Mouse (Mus musculus): ENCODE measurements around the gene Etv6. TPM values are rescaled to one million over a fixed set of nuclear protein-coding genes. Genes with fewer than 3 reads are reported as not detected.

Gene Etv6
- polyA plus RNA-seq, 1 experiment from 2014 or later, result 12.1 TPM

DNA sequence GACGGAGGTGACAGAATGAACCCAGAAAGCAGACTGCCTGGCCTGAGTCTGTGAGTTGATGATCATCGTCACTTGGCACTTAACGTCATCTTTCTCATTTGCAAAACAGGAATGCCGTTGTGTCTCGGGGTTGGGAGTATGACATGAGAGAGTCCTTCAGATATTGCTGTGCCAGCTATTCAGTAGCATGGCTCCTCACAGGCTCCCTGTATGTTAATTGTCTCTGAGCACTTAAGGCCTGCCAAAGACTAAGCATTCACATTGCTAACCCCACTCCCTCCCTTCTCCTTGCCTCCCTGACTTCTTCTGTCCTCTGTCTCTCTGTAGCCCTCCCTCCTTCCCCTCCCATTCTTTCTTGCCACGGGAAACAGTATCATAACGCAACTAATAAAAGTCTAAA, 72.2 kb downstream of the Etv6 start:
- H3K36me3 ChIP-seq, result peaks cover 33% of the 10 kb centered on the region
- H3K27ac ChIP-seq, result no peak overlapping the region
- DNase-seq (ENCODE audit: low spot score), result no peak
- 93% methylated on average over 7 of the region's 7 CpGs for WGBS
- H3K9me3 ChIP-seq, result 0 out of 2 replicates have a peak, but pooled peaks cover 3% of the 10 kb centered on the region
- no peak overlapping the region for H3K4me3 ChIP-seq
- no peaks in the 10 kb centered on the region for H3K27me3 ChIP-seq (ENCODE audit: insufficient read depth, poor library complexity, severe bottlenecking)
- H3K4me1 ChIP-seq (replicated peaks), result 0 out of 2 replicates have a peak, but pooled peaks cover 4% of the 10 kb centered on the region

- WGBS, result 89% methylated on average over 1 of the region's 1 CpGs
- DNase-seq (ENCODE audit: low spot score), result no peak
- H3K9me3 ChIP-seq, result 0 out of 2 replicates have a peak, but pooled peaks cover 3% of the 10 kb centered on the region
Measured at GRCm38 (mm10) chr6:134109675-134110074, 74.2 kb downstream of the Etv6 start.

DNA sequence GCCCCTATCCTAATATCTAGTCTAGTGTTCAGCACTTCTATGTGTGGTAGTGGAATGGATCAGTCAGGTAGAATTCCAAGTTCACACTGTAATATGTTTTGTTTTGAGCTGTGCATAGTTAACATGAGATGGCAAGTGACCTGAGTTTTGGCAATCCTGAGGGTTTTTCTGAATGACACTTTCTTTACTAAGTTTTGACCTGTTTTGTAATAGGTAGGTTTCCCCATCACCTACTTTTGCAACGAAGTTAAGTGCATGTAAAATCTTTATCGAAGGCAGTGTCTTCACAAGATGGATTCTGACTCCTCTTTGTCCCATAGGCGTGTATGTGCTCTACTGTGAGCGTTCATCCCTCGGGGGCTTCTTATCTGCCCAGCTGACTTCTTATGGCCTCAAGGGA, 74.7 kb downstream of the Etv6 start:
- no peaks in the 10 kb centered on the region for H3K27me3 ChIP-seq (ENCODE audit: insufficient read depth, poor library complexity, severe bottlenecking)
- 96% methylated on average over 5 of the region's 5 CpGs for WGBS
- 0 out of 2 replicates have a peak, but pooled peaks cover 3% of the 10 kb centered on the region for H3K9me3 ChIP-seq
- H3K4me3 ChIP-seq, result no peak overlapping the region
- H3K27ac ChIP-seq, result no peak overlapping the region
- peaks cover 40% of the 10 kb centered on the region for H3K36me3 ChIP-seq
- 0 out of 2 replicates have a peak, but pooled peaks cover 4% of the 10 kb centered on the region for H3K4me1 ChIP-seq (replicated peaks)
- no peak for DNase-seq (ENCODE audit: low spot score)

More at GRCm38 (mm10) chr6:134109675-134110074, 74.2 kb downstream of the Etv6 start:
- H3K4me3 ChIP-seq, result no peak overlapping the region
- no peak overlapping the region for H3K27ac ChIP-seq
- 0 out of 2 replicates have a peak, but pooled peaks cover 4% of the 10 kb centered on the region for H3K4me1 ChIP-seq (replicated peaks)
- H3K27me3 ChIP-seq (ENCODE audit: insufficient read depth, poor library complexity, severe bottlenecking), result no peaks in the 10 kb centered on the region
- H3K36me3 ChIP-seq, result peaks cover 34% of the 10 kb centered on the region

DNA sequence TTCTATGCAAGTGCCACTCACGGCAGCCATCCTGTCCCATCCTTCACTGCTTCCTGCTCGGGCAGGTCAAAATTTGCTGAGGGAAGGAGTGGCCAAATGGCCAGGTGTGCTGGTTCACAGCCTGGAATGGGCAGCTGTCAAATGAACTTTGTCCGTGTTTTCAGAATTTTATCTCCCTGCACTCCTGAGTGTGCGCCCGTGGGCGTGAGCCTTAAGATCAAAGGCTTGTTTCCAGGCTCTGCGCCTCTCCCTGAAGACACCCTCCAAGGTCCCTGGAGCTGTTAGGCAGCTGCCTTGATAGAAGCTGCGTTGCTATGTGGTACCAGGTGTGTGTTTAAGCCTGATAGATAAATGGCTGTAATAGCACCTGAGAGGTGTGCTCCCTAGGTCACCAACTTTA, 76.1 kb downstream of the Etv6 start:
- H3K4me3 ChIP-seq, result no peak overlapping the region
- no peaks in the 10 kb centered on the region for H3K27me3 ChIP-seq (ENCODE audit: insufficient read depth, poor library complexity, severe bottlenecking)
- H3K9me3 ChIP-seq, result 0 out of 2 replicates have a peak, but pooled peaks cover 3% of the 10 kb centered on the region
- no peak for DNase-seq (ENCODE audit: low spot score)
- peaks cover 44% of the 10 kb centered on the region for H3K36me3 ChIP-seq
- WGBS, result 91% methylated on average over 8 of the region's 8 CpGs
- H3K27ac ChIP-seq, result no peak overlapping the region
- H3K4me1 ChIP-seq (replicated peaks), result 0 out of 2 replicates have a peak, but pooled peaks cover under 1% of the 10 kb centered on the region

DNA sequence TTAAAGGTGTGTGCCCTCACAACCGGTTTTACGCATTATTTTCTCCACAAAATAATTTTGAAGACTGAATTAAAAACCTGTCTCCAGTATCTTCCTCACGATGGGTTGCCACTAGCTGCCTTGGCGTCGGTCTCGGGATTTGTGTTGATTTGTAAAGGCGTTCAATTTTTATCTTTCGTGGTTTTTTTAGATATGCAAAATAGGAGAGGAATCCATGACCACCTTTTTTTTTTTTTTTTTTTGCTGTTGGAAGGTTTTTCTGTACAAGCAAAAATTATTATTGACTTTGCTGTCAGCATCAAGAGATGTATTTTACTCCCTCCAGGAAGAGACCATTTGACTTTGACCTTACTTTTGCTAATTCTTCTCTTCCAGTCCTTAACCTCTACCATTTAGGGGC, 77.3 kb downstream of the Etv6 start:
- no peak for DNase-seq (ENCODE audit: low spot score)
- Histone ChIP-seq H3K27me3 (ENCODE audit: insufficient read depth, poor library complexity, severe bottlenecking) (no peaks in the 10 kb centered on the region), H3K36me3 (peaks cover 36% of the 10 kb centered on the region), H3K4me1 (replicated peaks) (no peaks in the 10 kb centered on the region), H3K27ac (no peak overlapping the region), H3K9me3 (0 out of 2 replicates have a peak, but pooled peaks cover 3% of the 10 kb centered on the region), H3K4me3 (no peak overlapping the region)
- 94% methylated on average over 8 of the region's 8 CpGs for WGBS

- H3K27me3 ChIP-seq (ENCODE audit: insufficient read depth, poor library complexity, severe bottlenecking), result no peaks in the 10 kb centered on the region
- 88% methylated on average over 2 of the region's 2 CpGs for WGBS
- H3K4me3 ChIP-seq, result no peak overlapping the region
- H3K9me3 ChIP-seq, result 0 out of 2 replicates have a peak, but pooled peaks cover 3% of the 10 kb centered on the region
- no peak overlapping the region for H3K27ac ChIP-seq
- H3K36me3 ChIP-seq, result peaks cover 32% of the 10 kb centered on the region
- H3K4me1 ChIP-seq (replicated peaks), result no peaks in the 10 kb centered on the region
- DNase-seq (ENCODE audit: low spot score), result no peak
Measured at GRCm38 (mm10) chr6:134113168-134113567, 77.7 kb downstream of the Etv6 start.

DNA sequence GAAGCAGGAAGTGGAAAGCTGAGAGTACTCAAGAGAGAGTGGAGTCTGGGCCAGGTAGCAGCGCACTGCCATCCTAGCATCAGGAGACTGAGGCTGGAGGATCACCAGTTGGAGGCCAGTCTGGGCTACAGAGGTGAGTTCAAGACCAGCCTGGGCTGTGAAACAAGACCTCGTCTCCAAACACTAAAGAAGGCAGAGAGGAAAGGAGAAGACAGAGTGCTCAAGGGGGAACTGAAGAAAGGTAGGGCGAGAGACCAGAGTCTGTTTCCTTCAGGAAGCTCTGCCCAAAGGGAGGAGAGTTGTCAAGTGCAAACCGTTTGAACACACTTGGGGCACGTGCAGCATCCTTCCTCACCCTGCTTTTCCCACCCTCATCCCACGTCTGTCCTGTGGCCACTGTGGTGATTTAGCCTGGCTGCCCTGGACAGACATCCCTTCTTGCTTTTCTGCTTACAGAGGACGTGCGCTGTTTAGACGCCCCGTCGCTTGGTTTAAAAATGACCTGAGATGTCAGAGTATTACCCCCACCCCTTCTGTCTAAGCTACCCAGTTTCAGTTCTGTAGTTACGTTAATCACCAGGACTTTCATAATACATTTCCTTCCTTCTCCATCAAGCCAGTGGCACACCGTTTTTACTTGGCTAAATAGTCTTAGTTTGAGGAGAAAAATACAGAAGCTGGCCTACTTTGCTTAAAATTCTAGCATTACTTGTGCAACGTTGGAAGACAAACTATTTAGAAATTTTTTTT, 79.9 kb downstream of the Etv6 start:
- peaks cover 9% of the 10 kb centered on the region for H3K4me1 ChIP-seq (replicated peaks)
- WGBS, result 89% methylated on average over 14 of the region's 14 CpGs
- H3K27ac ChIP-seq, result no peak overlapping the region
- no peaks in the 10 kb centered on the region for H3K9me3 ChIP-seq
- H3K27me3 ChIP-seq (ENCODE audit: insufficient read depth, poor library complexity, severe bottlenecking), result no peaks in the 10 kb centered on the region
- no peak overlapping the region for H3K4me3 ChIP-seq
- DNase-seq (ENCODE audit: low spot score), result no peak
- peaks cover 15% of the 10 kb centered on the region for H3K36me3 ChIP-seq

DNA sequence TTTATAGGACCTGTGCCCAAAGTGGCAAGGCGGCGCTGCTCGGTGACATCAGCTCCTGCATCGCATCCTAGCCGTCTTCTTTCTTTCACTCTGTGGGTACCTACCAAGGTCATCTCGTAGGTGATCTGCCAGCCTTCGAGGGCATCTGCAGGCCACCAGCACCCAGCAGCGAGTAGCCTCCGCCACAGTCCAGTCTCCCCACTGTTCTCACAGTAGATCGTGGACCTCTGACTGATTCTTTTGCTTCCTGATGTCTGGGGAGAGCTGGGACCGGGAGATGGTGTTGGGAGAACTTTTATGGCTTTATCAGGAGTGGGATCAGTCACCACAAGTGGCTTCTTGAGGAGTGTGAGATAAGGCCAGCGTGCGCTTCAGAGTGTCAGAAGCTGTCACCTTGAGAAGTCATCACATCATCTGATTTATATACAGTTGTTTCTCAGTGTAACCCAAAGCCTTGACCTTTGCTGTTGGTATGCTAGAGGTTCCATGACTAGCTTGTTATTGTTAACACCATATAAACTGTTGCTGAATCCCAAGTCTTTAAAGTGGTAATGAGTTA, 82.0 kb downstream of the Etv6 start:
- peaks cover 9% of the 10 kb centered on the region for H3K4me1 ChIP-seq (replicated peaks)
- no peak overlapping the region for H3K27ac ChIP-seq
- DNase-seq (ENCODE audit: low spot score), result no peak
- H3K27me3 ChIP-seq (ENCODE audit: insufficient read depth, poor library complexity, severe bottlenecking), result no peaks in the 10 kb centered on the region
- no peaks in the 10 kb centered on the region for H3K9me3 ChIP-seq
- WGBS, result 92% methylated on average over 13 of the region's 13 CpGs
- H3K36me3 ChIP-seq, result peaks cover 11% of the 10 kb centered on the region
- H3K4me3 ChIP-seq, result no peak overlapping the region

GRCm38 (mm10) chr6:134118506-134118905, 83.0 kb downstream of the Etv6 start:
- DNase-seq (ENCODE audit: low spot score), result no peak
- Histone ChIP-seq H3K9me3 (no peaks in the 10 kb centered on the region), H3K4me1 (replicated peaks) (peaks cover 9% of the 10 kb centered on the region), H3K27me3 (ENCODE audit: insufficient read depth, poor library complexity, severe bottlenecking) (no peaks in the 10 kb centered on the region), H3K27ac (peak overlapping the region; percentile 16; the same call in 1 of the 2 replicates), H3K4me3 (no peak overlapping the region), H3K36me3 (peaks cover 11% of the 10 kb centered on the region)
- WGBS, result 82% methylated on average over 5 of the region's 5 CpGs

- 39% methylated on average over 4 of the region's 4 CpGs for WGBS
- Histone ChIP-seq H3K36me3 (peaks cover 15% of the 10 kb centered on the region), H3K4me1 (replicated peaks) (peaks cover 9% of the 10 kb centered on the region), H3K9me3 (no peaks in the 10 kb centered on the region), H3K27me3 (ENCODE audit: insufficient read depth, poor library complexity, severe bottlenecking) (no peaks in the 10 kb centered on the region), H3K27ac (peak overlapping the region; percentile 62), H3K4me3 (no peak overlapping the region)
- peak; percentile 19 for DNase-seq (ENCODE audit: low spot score)
Measured at GRCm38 (mm10) chr6:134119136-134119535, 83.6 kb downstream of the Etv6 start.

- Histone ChIP-seq H3K36me3 (peaks cover 9% of the 10 kb centered on the region), H3K9me3 (no peaks in the 10 kb centered on the region), H3K4me1 (replicated peaks) (peaks cover 9% of the 10 kb centered on the region), H3K4me3 (no peak overlapping the region), H3K27me3 (ENCODE audit: insufficient read depth, poor library complexity, severe bottlenecking) (no peaks in the 10 kb centered on the region), H3K27ac (no peak overlapping the region)
- WGBS, result 81% methylated on average over 4 of the region's 4 CpGs
- no peak for DNase-seq (ENCODE audit: low spot score)
Measured at GRCm38 (mm10) chr6:134120227-134120626, 84.7 kb downstream of the Etv6 start.

- Histone ChIP-seq H3K36me3 (peaks cover 5% of the 10 kb centered on the region; the same call in 1 of the 2 replicates), H3K9me3 (no peaks in the 10 kb centered on the region), H3K4me1 (replicated peaks) (peaks cover 9% of the 10 kb centered on the region), H3K27me3 (ENCODE audit: insufficient read depth, poor library complexity, severe bottlenecking) (no peaks in the 10 kb centered on the region), H3K27ac (no peak overlapping the region), H3K4me3 (no peak overlapping the region)
- WGBS, result 79% methylated on average over 12 of the region's 12 CpGs
- no peak for DNase-seq (ENCODE audit: low spot score)
Measured at GRCm38 (mm10) chr6:134120712-134121111, 85.2 kb downstream of the Etv6 start.

GRCm38 (mm10) chr6:134122945-134123344, 87.4 kb downstream of the Etv6 start:
- H3K4me3 ChIP-seq, result no peak overlapping the region
- peaks cover 9% of the 10 kb centered on the region for H3K4me1 ChIP-seq (replicated peaks)
- WGBS, result 82% methylated on average over 5 of the region's 5 CpGs
- no peaks in the 10 kb centered on the region for H3K9me3 ChIP-seq
- H3K27me3 ChIP-seq (ENCODE audit: insufficient read depth, poor library complexity, severe bottlenecking), result no peaks in the 10 kb centered on the region
- peaks cover 5% of the 10 kb centered on the region; the same call in 1 of the 2 replicates for H3K36me3 ChIP-seq
- H3K27ac ChIP-seq, result no peak overlapping the region
- DNase-seq (ENCODE audit: low spot score), result no peak
